In the genomic region with DNA sequence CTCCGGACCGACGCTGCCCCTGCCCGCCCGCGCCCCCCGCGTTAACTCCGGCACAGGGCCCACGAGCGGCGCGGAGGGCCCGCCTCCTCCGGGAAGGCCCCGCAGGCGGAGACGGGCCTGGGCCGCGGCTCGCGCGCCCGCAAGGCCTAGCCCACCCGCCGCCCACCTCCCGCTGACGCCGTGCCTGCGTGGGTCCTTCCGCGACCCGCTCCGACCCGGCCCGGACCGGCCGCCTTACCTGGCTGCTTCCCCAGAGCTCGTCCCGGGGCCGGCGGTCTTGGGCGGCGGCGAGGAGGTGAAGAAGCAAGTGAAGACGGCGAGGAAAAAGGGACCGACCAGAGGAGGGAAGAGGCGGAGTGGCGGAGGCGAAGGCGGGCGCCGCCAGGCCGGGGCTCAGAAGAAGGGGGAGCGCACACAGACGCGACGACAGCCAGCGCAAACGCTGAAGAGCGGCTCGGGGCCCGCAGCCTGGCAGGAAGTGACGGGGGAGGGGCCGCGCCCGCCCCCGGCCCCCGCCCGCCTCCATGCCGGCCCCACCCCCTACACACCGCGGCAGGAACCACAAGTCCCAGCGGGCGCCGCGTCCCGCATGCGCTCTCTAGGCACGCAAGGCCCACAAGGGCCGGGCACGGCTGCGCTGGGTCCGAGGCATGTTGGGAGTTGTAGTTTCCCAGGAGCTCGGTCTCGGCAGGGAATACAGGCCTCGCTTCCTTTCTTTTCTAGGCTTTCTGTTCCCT, we compare ENCODE assay signal across 8 mouse cellular contexts. TPM values are rescaled to one million over a fixed set of nuclear protein-coding genes. Genes with fewer than 3 reads are reported as not detected.
DNase-seq lines count a peak whose midpoint lies in the region; ATAC-seq lines count a peak whose summit lies in the region.

A gene (minus strand): TSS at position 504 of the 737 bp plus-strand sequence.

- H3K4me1 ChIP-seq in hindbrain, embryonic 11.5 days (replicated peaks; ENCODE audit: control insufficient read depth, insufficient read depth, low read length) = no peaks in the 10 kb centered on the region

- peak within 1 kb of the TSS; percentile 99 for H3K4me3 ChIP-seq in hindbrain, embryonic 11.5 days (ENCODE audit: low read depth, low read length)

- no peaks in the 10 kb centered on the region for H3K27me3 ChIP-seq in hindbrain, embryonic 11.5 days (ENCODE audit: control insufficient read depth, insufficient read depth, low read length)

- peak within 1 kb of the TSS; percentile 97 for H3K9ac ChIP-seq in hindbrain, embryonic 11.5 days (ENCODE audit: low read depth, low read length)

- peak within 1 kb of the TSS; percentile 65 for H3K4me2 ChIP-seq in hindbrain, embryonic 11.5 days (replicated peaks; ENCODE audit: low read depth, low read length)

- ATAC-seq in hindbrain, embryonic 11.5 days (ENCODE audit: low FRiP score) = peak; percentile 100

- under 1% methylated on average over 43 of the region's 88 CpGs for WGBS in hindbrain, embryonic 11.5 days

- no peaks in the 10 kb centered on the region for H3K36me3 ChIP-seq in hindbrain, embryonic 11.5 days (ENCODE audit: control insufficient read depth, insufficient read depth, low read length)

- no peaks in the 10 kb centered on the region for H3K9me3 ChIP-seq in hindbrain, embryonic 11.5 days (ENCODE audit: control insufficient read depth, low read length)

- peak within 1 kb of the TSS; percentile 95 for H3K27ac ChIP-seq in hindbrain, embryonic 11.5 days (ENCODE audit: low read depth, low read length)

- DNase-seq in Muller cell, postnatal 12 days (ENCODE audit: inconsistent ontology term) = peak; percentile 99
- DNase-seq in cerebellum, adult 9-11 months = peak; percentile 96
- DNase-seq in frontal cortex, adult 2 months (ENCODE audit: extremely low spot score in 1 of 2, low spot score in 1 of 2) = peak; percentile 91 to 96
- peak; percentile 98 for DNase-seq in hindbrain, embryonic 11.5 days (ENCODE audit: low spot score)
- peak; percentile 92 to 96 for DNase-seq in layer of hippocampus, postnatal 10 days (ENCODE audit: low spot score in 2 of 2)
- peak; percentile 97 for DNase-seq in lung, postnatal 10 days
- DNase-seq in ovary, postnatal 36 days (ENCODE audit: low spot score) = peak; percentile 94
- DNase-seq in thymus, postnatal 25 days = peak; percentile 94

RNA-seq across cellular contexts. Expression of the gene that starts here (rescaled TPM):
- polyA plus RNA-seq in frontal cortex, adult 2 months (2012; rRNA removed) = 54.9 and 57.5 TPM in 2 replicates
- polyA plus RNA-seq in hindbrain, embryonic 11.5 days (2014; fragmentation: Nextera tagmentation; extraction: Ambion mirVana) = 93.0 and 101 TPM in 2 replicates
- total RNA-seq in layer of hippocampus, postnatal 10 days (2021) = 10 to 100 TPM; 75.7 to 79.5 TPM

Comparison
In these comparisons a context has a peak if more than half of its experiments do, and no peak if none do; other contexts are left out.
1. Peak in every context shown above with its lines: DNase-seq, ATAC-seq, H3K4me3 ChIP-seq and H3K27ac ChIP-seq.